19 mouse cellular contexts compared by ENCODE assay signal in the genomic region with DNA sequence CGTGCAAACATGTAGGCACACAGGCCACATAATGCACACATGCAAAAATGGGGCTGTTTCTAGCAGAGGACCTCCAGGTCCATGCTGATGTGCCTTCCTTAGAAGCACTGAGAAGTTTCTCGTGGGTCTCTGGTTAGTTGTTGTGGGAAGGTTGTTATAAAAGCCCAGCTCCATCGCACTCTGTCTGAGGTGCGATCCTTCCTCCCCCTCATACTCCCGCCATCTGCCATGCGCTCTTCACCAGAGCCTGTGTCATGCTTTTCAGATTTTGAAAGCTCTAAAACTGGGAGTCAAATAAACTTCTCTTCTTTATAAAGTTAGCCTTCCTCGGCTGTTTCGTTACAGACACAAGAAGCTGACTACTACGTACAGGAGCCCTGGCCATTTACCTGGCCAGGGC. TPM values are rescaled to one million over a fixed set of nuclear protein-coding genes. Genes with fewer than 3 reads are reported as not detected.
"Had no signal": no experiment of that assay in that cellular context is flagged by ENCODE, and none has a peak within 500 bp of the region (broad histone marks: within the 10 kb centered on the region; RNA-seq: fewer than 3 reads in every experiment).

No protein-coding gene starts in this region.

- H3K27ac ChIP-seq: liver, embryonic 14.5 days; midbrain, embryonic 10.5 days; midbrain, embryonic 13.5 days; neural tube, embryonic 13.5 days; neural tube, embryonic 15.5 days had no signal

- H3K4me3 ChIP-seq: midbrain, embryonic 10.5 days; midbrain, embryonic 13.5 days; myocyte; neural tube, embryonic 13.5 days; neural tube, embryonic 15.5 days had no signal

- ATAC-seq: midbrain, embryonic 13.5 days; midbrain, embryonic 16.5 days had no signal

- DNase-seq: lung, adult 18-20 months; lung, embryonic 14.5 days; lung, postnatal 10 days; lung, postnatal 4 days; retina, postnatal 1 day; right cerebral cortex, postnatal 4 days; spleen, adult 18-20 months; thymus, adult 18-20 months; thymus, postnatal 14 days; thymus, postnatal 36 days had no signal

RNA-seq across cellular contexts. Expression of gene Kcna5, which starts 32.1 kb away (rescaled TPM):
- total RNA-seq: megakaryocyte, adult 5-6 weeks; megakaryocyte-erythroid progenitor cell, adult 5-6 weeks had no signal
